Mouse (Mus musculus) spleen, postnatal 36 days (tissue): Measurements from ENCODE around the gene Zfp651.
A peak's percentile ranks its signal among the peaks of the same experiment; 100 is the strongest.

Experiments
- DNase-seq, 2 experiments: peaks; one replicate each; pipeline ENCODE4 v3.0.0; 2022; ENCODE audit warnings: low spot score in 2 of 2, mixed read lengths in 1 of 2

The Zfp651 gene

DNA sequence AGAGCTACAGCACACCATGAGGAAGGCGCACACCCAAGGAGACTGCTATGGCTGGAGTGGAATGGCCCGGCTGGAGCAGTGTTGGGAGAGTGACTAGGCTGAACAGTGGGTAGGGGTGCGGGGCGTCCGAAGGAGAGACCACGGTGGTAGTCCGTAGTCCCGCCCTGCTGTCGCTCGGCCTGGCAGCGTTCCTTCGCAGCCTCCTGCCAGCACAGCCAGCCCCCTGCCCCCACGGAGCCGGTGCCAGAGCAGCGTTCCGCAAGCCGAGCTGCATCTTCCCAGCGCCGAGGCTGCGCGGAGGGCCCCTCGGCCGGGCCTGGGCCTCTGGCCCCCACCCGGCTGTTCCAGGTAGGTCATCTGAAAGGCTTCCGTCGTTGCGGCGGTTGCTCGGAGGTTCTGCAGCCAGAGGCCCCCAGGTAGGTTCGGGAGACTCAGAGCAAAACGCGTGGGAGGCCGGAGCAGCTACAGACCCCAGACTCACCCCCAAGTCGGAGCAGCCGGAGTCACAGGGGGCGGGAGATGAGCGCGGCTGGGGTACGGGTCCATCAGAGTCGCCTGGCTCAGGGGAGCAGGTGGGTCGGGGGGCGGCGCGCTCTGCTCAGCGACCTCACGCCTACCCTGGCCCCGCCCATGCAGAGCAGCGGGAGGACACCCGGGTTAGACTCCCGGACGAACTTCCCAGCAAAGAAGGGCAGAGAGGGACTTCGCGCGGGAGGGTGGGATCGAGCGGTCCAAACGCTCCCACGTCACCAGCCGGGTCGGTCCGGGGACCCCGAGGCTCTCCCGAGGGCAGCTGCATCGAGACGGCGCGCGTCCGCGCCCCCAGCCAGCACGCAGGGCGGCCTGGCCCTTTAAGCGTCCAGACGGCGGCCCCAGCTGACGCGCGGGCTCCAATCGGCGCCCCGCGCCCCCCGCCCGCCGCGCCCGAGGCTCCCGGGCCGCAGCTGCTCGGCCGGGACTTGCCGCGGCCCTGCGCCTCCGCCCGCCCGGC is at the start of gene Zfp651:
Gene Zfp651, plus strand, starts transcription at position 240 of the 991 bp plus-strand sequence.
- no peak for DNase-seq

GRCm38 (mm10) chr9:121709898-121710583 is 49.1 kb upstream of the Zfp651 start, which contains the start of gene Ss18l2:
Ss18l2 (plus strand) TSS chr9:121710329.
- DNase-seq = peak; percentile 96 to 98

DNA sequence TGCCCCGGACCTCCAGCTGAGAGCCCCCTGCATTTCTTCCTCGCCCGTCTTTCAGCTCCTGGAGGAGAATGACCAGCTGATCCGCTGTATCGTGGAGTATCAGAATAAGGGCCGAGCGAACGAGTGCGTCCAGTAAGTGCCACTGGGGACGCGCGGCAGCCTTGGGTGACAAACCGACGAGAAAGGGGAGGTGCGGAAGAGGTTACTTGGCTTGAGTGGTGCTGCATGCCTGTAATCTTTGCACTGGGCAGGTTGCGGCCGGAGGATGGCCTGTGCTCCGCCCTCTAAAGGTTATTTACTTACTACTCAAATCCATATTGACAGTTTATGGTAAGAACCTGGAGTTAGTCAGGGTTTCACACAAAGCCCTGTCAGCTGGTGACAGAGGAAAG is 48.5 kb upstream of the Zfp651 start:
- peak; percentile 20 to 45 for DNase-seq

DNA sequence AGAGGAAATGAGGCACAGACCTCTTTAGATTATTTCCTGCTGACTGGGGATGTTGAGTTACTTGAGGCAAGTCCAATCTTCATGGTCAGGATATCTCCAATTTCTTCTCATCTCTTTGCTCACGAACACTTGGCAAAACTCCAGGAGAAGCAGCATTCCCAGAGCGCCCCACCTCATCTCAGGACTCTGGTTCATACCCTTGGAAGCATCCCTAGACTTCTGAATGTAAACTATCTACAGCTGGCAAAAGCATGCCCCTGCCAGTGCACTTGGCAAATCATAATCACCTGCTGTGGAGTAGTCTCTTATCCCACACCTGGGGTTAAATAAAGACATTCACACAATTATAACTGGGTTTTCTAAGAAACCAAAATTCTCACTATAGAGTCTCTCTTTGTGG is 42.1 kb upstream of the Zfp651 start:
- no peak for DNase-seq

DNA sequence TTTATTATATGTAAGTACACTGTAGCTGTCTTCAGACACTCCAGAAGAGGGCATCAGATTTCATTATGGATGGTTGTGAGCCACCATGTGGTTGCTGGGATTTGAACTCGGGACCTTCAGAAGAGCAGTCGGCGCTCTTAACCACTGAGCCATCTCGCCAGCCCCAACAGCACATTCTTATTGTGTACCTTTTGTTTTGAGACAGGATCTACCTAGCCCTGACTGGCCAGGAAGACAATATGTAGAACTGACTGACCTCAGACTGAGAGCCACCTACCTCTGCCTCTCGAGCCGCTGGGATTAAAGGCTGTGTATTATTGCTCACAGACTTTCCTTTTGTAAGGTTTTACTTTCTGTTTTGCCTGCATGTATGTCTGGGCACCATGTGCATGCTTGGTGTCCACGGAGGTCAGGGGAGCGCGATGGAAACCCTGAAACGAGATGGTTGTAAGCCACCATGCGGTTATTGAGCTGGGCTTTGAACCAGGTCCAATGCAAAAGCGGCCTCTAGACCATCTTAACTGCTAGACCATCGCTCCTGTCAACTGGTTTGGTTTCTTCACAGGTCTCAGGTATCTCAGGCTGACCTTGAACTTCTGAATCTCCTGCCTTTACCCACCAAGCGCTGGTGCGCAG is 40.9 kb upstream of the Zfp651 start:
- DNase-seq = no peak

- peak; percentile 97 to 98 for DNase-seq
Measured at GRCm38 (mm10) chr9:121718792-121719318, 40.3 kb upstream of the Zfp651 start, which contains the start of gene Nktr. Nktr (plus strand) TSS chr9:121719169.

DNA sequence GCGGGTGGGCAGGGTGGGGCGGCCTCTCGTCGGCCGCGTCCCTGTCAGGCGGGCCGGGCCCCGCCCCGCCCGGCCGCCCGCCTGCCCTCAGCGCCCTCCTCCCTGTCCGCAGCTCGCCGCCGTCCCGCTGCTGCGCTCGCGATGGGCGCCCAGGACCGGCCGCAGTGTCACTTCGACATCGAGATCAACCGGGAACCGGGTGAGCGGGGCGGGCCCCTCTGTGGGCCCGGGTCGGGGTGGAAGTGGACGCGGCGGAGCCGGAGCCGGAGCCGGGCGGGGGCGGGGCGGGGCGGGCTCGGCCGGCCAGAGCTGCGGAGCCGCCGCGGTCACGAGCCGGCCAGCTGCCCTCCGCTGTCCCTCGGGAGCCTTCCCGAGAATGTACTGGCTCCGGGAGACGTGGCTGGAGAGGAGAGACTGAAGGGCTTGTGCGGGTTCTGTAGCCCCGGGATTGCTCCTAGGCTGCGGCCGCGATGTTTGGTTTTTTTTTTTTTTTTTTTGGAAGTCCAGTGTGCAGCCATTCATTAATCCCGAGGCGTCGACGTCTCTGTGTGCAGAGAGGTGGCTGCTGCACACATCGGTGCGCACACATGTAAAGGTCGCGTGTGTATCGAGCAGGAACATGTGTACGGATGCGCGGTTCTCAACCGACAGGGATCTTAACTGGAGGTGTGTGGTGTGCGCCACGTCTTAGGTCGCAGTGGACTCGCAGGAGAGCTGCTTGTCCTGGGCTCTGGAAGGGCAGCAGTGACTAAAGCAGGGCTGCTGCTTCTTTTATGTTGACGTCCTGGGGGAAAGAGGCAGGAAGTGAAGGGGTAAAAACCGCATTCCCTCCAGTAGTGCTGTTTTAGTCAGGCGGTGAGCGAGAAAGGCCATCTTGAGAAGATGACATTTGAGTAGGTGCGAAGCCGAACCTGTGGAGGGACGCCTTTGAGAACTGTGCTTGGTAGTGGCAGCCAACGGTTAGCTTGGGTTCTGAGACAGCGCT is 39.5 kb upstream of the Zfp651 start:
- peak in 1 of 2 experiments; percentile 6 for DNase-seq

DNA sequence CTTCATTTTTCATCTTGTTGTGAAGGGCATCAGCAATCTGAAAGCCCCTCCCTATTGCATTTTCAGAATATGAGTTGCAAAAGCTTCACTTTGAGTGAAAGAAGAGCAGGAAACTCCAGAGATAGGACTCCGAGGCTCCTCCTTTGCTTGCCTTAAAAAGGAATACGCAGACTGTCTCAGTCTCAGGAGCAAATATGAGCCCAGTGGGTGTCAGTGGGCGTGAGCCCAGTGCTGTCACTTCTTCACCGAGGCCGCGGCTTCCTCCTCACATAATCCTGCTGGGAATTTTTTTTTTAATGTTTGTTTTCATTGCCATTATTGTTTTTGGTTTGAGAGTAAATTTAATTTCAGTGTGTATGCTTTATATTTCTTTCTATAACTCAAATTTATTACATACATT is 18.6 kb upstream of the Zfp651 start:
- no peak for DNase-seq

- DNase-seq = no peak
Measured at GRCm38 (mm10) chr9:121741168-121741567, 18.0 kb upstream of the Zfp651 start.

DNA sequence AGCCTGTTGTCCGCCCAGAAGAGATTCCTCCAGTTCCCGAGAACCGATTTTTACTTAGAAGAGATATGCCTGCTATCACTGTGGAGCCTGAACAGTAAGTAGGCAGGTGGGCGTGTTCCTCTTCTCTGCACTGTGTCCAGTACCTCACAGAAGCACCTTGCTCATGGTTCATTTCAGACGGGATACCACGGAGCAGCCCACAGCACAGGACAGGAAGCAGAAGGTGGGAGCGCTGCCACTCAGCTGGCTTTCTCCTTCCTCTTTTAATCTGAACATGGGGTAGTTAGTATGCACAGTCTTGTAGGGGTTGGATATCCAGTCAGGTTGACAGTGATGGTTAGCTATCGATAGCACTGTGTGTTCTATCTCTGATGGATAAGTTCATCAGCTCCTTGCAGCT is 15.1 kb upstream of the Zfp651 start:
- DNase-seq = no peak

GRCm38 (mm10) chr9:121752774-121753173 is 6.4 kb upstream of the Zfp651 start:
- no peak for DNase-seq

DNA sequence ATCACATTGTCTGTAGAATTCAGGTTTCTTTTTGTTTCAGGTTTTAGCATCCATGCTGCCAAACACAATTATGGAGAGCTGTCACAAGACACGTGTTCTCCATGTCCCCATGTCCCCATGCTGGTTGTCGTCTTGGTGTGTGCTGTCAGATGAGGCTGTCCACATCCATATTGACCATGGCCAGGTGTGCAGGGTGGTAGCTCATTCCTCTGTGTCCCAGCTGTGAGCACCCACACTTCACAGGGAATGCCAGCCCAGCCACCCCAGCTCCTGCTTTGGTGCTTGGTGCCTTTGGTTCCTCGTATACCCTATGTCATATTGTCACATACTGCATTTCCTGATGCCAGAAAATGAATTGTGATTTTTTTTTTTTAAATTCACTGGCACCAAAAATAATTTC is 4.5 kb upstream of the Zfp651 start:
- DNase-seq = no peak

- DNase-seq = no peak
Measured at GRCm38 (mm10) chr9:121756785-121757184, 2.3 kb upstream of the Zfp651 start.

GRCm38 (mm10) chr9:121757432-121757831 is 1.7 kb upstream of the Zfp651 start:
- DNase-seq = no peak

- DNase-seq = no peak
Measured at GRCm38 (mm10) chr9:121757835-121758814, 1.0 kb upstream of the Zfp651 start.

DNA sequence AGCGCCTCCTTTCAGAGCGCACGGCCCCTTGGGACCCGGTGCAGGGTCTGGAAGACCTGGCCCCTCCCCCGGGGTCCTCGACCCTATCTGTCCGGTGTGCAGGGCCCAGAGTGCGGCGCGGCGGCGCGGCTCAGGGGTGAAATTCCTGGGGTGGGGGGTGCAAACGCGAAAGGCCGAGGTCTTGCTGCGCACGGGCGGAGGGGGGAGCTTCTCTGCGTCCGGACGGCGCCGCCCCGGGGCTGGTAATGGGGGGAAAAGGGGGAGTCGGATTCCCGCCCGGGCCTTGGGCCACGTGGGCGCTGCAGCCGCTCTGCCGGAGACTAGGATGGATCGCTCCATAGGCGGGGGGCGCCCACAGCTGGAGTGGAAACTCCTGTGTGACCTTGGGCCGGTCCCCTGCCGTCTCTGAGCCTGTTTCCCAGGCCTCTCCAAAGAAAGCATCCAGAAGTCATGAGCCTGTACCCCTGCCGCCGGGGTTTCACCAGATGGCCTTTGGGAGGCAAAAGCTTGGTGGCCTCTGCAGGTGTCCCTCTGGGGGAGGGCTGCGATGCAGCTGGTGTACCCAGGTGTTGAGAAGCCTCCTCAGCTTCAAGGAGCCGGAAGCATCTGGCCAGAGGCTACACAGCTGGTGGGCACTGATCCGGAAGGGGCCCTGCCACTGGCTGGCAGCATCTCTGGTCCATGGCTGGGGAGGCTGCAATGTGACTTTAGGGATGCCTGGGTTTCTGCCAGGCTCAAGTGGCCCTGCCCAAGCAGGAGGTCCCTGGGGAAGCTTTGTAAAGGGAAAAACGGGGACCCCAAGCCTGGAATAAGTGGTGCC is 1.4 kb downstream of the Zfp651 start:
- DNase-seq = peak in 1 of 2 experiments; percentile 28

- DNase-seq = no peak
Measured at GRCm38 (mm10) chr9:121761091-121761665, 2.0 kb downstream of the Zfp651 start.

DNA sequence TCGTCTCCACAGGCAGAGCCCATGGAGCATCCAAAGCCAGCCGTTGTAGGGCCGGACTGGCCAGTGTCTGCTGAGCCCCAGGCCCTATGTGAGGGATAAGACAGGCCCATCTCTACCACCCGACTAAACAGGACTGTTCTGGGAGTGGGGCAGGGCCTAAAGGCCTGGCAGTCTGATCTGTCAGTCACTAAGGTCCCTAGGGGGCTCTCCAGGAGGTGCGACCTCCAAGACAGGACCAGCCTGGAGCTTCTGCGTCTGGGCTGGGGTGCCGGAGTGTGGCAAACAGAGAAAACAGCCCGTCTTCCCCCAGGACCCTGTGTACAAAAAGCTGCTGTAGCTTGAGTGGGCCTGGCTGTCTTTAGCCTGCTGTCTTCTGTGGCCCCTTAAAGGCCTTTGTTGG is 2.7 kb downstream of the Zfp651 start:
- no peak for DNase-seq
